In genomic region chr8:76898721-76899410, GRCm38 (mm10) we compare ENCODE assay signal across 8 mouse cellular contexts. TPM values are rescaled to one million over a fixed set of nuclear protein-coding genes. Genes with fewer than 3 reads are reported as not detected.
A peak's percentile ranks its signal among the peaks of the same experiment; 100 is the strongest.
DNase-seq lines count a peak whose midpoint lies in the region; ATAC-seq and TF ChIP-seq lines count a peak whose summit lies in the region.

No protein-coding gene starts in this region.

- DNase-seq in adipocyte (ENCODE audit: low spot score) (peak; percentile 11), MN1 (ENCODE audit: low spot score) (no peak)
- peak; percentile 78 for DNase-seq in gastrocnemius, postnatal 25 days
- DNase-seq in left cerebral cortex, postnatal 4 days: peak; percentile 53
- DNase-seq in mesoderm, embryonic 11.5 days (ENCODE audit: low read depth, low spot score): peak; percentile 56

- H3K27me3 ChIP-seq in small intestine, adult 2 months (ENCODE audit: control insufficient read depth, insufficient read depth, low read length): no peaks in the 10 kb centered on the region

- peak overlapping the region; percentile 84 for H3K4me3 ChIP-seq in small intestine, adult 2 months (ENCODE audit: low read depth, low read length)

- WGBS in small intestine, adult 2 months: under 1% methylated on average over 59 of the region's 60 CpGs

- intact Hi-C loops in left cerebral cortex, postnatal 4 days (cut with DNase I): no loop called here

- H3K27ac ChIP-seq in small intestine, adult 2 months (ENCODE audit: insufficient read depth, low read depth, low read length): peak overlapping the region; percentile 86

- no peaks in the 10 kb centered on the region for H3K4me1 ChIP-seq in small intestine, adult 2 months (ENCODE audit: control insufficient read depth, insufficient read depth, insufficient read length, low read length)

- no peak for TF ChIP-seq CTCF in small intestine, adult 2 months (IDR thresholded peaks at IDR 0.05; ENCODE audit: extremely low read depth, insufficient read length, insufficient replicate concordance, low read depth, low read length)

- no peaks in the 10 kb centered on the region for H3K36me3 ChIP-seq in small intestine, adult 2 months (ENCODE audit: control insufficient read depth, insufficient read depth, low read length)

- peak; percentile 13; the same call in 1 of the 2 replicates for ATAC-seq in common myeloid progenitor, adult 5-6 weeks (replicated peaks; ENCODE audit: low read depth, poor library complexity, severe bottlenecking)
- peak; percentile 37 for ATAC-seq in inflammation-experienced regulatory T-cells, adult 6 months

- no peak for TF ChIP-seq POLR2A in small intestine, adult 2 months (IDR thresholded peaks at IDR 0.05; ENCODE audit: low read depth, low read length)

RNA-seq across cellular contexts. Expression of gene Nr3c2, which starts 0.4 kb away (rescaled TPM):
- 0.24 and 6.6 TPM in 2 replicates for total RNA-seq in common myeloid progenitor, adult 5-6 weeks (2017)
- 1 to 10 TPM; 6.8 TPM for total RNA-seq in gastrocnemius, postnatal 25 days (2021)
- 1 to 10 TPM; 2.2 to 7.4 (median 4.9) TPM for polyA plus RNA-seq in inflammation-experienced regulatory T-cells, adult 6 months (2017; shearing (Covaris generic))
- 10 to 100 TPM; 16.9 to 24.3 TPM for total RNA-seq in left cerebral cortex, postnatal 4 days (2021)
- 5.9 and 12.0 TPM in 2 replicates for polyA plus RNA-seq in small intestine, adult 2 months (2012; rRNA removed)
